Mouse (Mus musculus) adipocyte (in vitro differentiated cells): ENCODE measurements around the gene Prpf3.
"Not testable (repeated sequence)": the region's sequence is repeated elsewhere in the genome, so short reads cannot be mapped to it uniquely, and the experiment has no call there.

ENCODE experiments used
- DNase-seq: peaks from one replicate; pipeline ENCODE4 v3.0.0-alpha.2; 2016; ENCODE audit warnings: low spot score

Prpf3 gene

DNA sequence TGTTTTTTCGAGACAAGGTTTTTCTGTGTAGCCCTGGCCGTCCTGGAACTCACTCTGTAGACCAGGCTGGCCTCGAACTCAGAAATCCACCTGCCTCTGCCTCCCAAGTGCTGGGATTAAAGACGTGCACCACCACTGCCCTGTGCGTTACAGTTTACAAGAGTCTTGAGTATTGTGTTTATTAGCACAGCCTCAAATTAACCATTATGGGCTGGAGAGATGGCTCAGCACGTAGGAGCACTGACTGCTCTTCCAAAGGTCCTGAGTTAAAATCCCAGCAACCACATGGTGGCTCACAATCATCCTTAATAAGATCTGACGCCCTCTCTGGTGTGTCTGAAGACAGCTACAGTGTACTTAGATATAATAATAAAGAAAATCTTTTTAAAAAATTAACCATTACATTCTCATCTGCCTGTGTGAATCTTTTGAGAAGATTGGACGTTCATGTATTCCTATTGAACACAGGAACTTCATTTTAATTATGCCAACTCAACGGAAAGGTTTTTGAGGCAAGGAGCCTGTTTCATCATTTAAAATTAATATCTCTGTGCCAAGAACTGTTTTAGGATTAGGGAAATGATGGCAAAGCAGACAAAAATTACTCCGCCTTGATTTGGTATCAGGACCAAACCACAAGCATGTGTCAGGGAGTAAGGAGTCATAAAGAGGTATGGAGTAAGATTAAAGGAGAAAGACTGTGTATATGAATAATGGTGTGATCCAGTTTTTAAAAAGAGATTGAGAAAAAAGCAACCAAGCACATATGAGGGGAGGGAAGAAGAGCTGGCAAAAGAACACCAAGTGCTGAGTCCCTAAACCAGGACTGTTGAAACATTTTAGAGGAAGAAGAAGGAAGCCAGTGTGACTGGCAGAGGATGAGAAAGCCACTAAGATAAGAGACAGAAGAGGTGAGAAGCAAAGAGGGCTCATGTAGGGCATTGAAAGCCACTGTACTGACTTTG is 35.4 kb downstream of the Prpf3 start:
- DNase-seq, result peak; percentile 54

- DNase-seq, result peak; percentile 100
Measured at GRCm38 (mm10) chr3:95819351-95819985, 36.2 kb downstream of the Prpf3 start.

DNA sequence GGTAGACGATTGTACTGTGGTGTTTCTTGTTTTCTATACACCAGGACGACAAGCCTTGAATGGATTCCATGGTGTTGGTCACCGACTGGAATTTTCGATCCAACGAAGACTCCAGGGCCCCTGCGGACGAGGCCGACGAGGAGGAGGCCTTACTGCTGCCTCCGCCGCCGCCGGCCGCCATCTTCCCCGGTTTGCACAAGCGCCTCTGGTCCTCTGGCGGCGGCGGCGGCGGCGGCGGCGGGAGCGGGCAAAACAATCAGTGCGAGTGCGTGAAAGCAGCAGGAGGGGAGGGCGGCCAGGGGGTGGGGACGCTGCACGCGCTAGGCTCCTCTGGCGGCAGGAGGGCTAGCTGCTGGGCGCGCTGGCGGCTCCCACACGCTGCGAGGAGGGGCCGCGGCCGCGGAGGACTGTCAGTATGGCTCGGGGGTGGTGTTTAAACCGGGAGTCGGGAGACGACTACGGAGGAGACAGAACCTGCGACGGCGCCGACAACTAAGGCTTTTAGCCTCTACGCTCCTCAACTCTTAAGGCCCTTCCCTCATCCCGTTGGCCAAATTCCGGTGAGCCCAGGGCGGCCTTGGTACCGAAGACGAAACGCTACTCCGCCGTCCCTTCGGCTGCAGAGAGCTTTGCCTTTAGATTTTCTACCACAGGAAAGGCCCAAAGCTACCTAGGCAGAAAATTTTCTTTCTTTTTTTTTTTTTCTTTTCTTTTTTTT is 37.0 kb downstream of the Prpf3 start, which contains the start of gene Rprd2:
Rprd2 (minus strand) TSS at position 293 of the 718 bp plus-strand sequence.
- peak; percentile 82 for DNase-seq

DNA sequence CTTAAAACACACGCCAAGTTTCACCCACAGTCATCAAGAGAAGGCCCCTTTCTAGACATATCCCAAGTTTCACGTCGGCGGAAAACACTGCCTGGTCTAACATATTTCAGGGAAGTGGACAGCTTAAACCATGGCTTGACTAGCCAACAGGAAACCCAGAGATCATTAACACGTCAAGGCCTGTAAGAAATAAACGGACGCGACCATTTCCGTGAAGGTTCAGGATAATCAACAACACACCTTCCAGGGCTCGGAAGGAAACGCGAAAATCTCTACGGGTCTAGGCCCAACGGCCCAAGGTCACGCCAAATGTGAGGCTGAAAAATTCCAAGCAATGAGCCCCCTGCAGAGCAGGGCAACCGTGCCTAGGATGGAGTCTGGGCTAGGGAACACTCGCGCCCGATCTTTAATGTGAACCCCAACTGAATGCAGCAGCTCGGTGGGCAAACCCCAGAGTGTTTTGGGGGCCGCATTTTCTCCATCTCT is 37.6 kb downstream of the Prpf3 start:
- DNase-seq, result peak; percentile 75

DNA sequence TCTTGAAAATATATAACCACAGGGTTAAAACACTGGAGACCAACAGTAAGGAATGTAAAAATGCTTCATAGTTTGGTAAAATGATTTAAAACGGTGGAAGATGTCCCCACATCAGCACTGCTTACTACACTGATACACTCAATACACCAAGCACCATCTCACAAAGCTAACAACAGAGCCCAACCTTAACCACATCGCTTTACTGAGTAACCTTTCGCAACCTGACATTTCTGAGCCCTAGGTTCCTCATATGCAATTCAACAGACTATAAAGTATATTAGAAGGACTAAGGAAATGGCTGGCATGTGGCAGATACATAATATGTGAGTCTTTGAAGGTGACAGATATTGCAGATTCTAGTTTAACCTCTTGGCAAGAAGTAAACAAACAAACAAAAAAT is 39.0 kb downstream of the Prpf3 start:
- no peak for DNase-seq

GRCm38 (mm10) chr3:95808384-95808783 is 47.3 kb downstream of the Prpf3 start:
- DNase-seq, result no peak

- DNase-seq, result not testable (repeated sequence)
Measured at GRCm38 (mm10) chr3:95807630-95808029, 48.1 kb downstream of the Prpf3 start.

- no peak for DNase-seq
Measured at GRCm38 (mm10) chr3:95806677-95807076, 49.0 kb downstream of the Prpf3 start.

DNA sequence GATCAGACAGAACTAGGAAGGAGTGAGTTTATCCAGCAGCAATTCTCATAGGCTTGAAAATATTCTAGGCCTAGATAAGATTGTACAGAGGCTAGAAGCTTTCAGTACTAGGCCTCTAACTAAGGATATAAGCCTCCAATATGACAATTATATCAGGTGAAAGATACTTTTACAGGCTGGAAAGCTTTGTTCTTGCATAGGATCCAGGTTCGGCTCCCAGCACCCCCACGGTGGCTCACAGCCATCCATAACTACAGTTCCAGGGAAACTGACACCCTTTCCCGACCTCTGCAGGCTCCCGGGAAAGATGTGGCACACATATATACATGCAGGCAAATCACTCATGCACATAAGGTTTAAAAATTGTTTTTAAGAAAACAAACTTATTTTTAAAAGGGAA is 51.8 kb downstream of the Prpf3 start:
- DNase-seq, result no peak

- DNase-seq, result no peak
Measured at GRCm38 (mm10) chr3:95798756-95799155, 56.9 kb downstream of the Prpf3 start.

DNA sequence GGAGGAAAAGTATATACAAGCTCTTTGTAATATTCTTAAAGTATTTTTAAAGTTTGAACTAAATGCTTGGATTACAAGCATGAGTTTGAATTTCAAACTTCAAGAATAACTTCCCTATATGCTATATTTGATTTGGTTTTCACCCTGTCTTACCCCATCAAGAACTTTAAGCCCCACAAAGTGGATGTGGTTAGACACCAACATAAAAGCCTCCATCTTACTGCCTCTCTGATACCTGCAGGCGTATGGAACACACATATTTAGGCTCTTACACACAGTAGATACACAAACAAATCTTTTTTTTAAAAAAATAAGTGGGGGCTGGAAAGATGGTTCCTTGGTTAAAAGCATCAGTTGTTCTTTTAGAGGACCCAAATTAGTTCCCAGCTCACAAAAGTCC is 61.4 kb downstream of the Prpf3 start:
- no peak for DNase-seq

DNA sequence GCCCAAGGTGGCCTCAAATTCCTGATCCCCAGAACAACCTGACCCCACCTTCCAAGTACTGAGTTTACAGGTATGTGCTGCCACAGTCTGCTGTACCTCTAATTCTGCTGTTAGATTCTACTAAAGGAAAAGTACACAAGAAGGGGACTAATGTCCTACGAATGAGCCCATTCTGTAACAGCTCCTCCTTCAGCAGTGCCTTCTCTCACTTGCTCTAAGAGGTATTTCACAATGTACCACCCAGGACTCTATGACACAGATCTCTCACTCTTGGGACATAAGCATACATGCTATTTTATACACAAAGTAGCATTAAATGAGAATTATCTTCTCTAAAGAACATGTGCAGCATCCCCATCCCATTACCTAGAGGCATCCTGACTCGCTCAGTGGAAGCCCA is 62.0 kb downstream of the Prpf3 start:
- no peak for DNase-seq

- DNase-seq, result no peak
Measured at GRCm38 (mm10) chr3:95785501-95785900, 70.2 kb downstream of the Prpf3 start.
